Mouse (Mus musculus) neural tube, embryonic 12.5 days (tissue): Measurements from ENCODE around the gene Capn15. TPM values are rescaled to one million over a fixed set of nuclear protein-coding genes. Genes with fewer than 3 reads are reported as not detected.

Source experiments
- ATAC-seq: fragments of 200-750 bp; cut with Nextera tagmentation; 2 replicates; pipeline ENCODE4 v1.8.0; 2017; ENCODE audit warnings: low read depth, mild to moderate bottlenecking, moderate TSS enrichment, moderate library complexity; ENCODE audit not compliant: low FRiP score
- H3K27ac ChIP-seq: fragments of 300-500 bp; sonication (generic); 2 replicates; pipeline ENCODE4 v1.5.1; 2016
- H3K27me3 ChIP-seq: fragments of 300-500 bp; sonication (generic); replicated peaks from 2 replicates; pipeline ENCODE4 v1.6.1; 2016; ENCODE audit warnings: mild to moderate bottlenecking
- H3K36me3 ChIP-seq: fragments of 300-500 bp; sonication (generic); 2 replicates; pipeline ENCODE4 v1.6.1; 2016; ENCODE audit warnings: mild to moderate bottlenecking
- H3K4me1 ChIP-seq: fragments of 300-500 bp; sonication (generic); 2 replicates; pipeline ENCODE4 v1.6.1; 2016
- H3K4me2 ChIP-seq: fragments of 300-500 bp; sonication (generic); replicated peaks from 2 replicates; pipeline ENCODE4 v1.6.1; 2016; ENCODE audit warnings: mild to moderate bottlenecking
- H3K4me3 ChIP-seq: fragments of 300-500 bp; sonication (generic); 2 replicates; pipeline ENCODE4 v1.5.1; 2016
- H3K9ac ChIP-seq: fragments of 300-500 bp; sonication (generic); 2 replicates; pipeline ENCODE4 v1.6.1; 2016; ENCODE audit warnings: mild to moderate bottlenecking
- H3K9me3 ChIP-seq: fragments of 300-500 bp; sonication (generic); 2 replicates; pipeline ENCODE4 v1.6.1; 2016; ENCODE audit warnings: mild to moderate bottlenecking
- WGBS: fragments of 180-500 bp; shearing (Covaris S2); methylation state at CpG from one replicate; pipeline ENCODE4 v1.1.7; 2016; 5-methylcytosine and 5-hydroxymethylcytosine counted together
- polyA plus RNA-seq: library from polyadenylated mRNA; unstranded; fragments of >200 nt; fragmentation: Nextera tagmentation; extraction: Ambion mirVana; gene quantifications from 2 replicates; pipeline ENCODE4 v1.2.1, GENCODE M21; 2016

The Capn15 gene
- polyA plus RNA-seq, 1 experiment from 2014 or later: 28.2 TPM

DNA sequence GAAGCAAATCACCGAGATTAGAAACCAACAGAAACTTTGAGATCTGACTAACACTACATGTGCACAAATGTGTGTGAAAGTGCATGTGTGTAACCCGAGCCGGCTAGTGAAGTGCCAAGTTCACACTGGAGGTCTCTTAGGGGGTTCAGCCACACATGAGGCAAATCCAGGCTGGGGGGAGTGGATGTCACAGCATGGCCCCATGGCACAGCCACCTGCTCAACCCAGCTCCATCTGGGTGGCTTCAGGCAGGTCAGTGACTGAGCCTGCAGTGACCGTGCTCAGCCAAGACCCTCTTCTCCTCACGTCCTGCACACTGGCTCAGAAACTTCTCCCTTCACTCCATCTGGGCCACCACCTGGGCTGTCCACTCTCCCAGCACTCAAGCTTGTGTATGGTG is 35.6 kb downstream of the Capn15 start:
- whole genome bisulfite sequencing: 77% methylated on average over 5 of the region's 5 CpGs
- Histone ChIP-seq H3K9me3 (no peaks in the 10 kb centered on the region), H3K27ac (no peak overlapping the region), H3K36me3 (no peaks in the 10 kb centered on the region), H3K27me3 (peaks cover 41% of the 10 kb centered on the region), H3K4me3 (no peak overlapping the region), H3K9ac (no peak overlapping the region), H3K4me1 (peaks cover 13% of the 10 kb centered on the region), H3K4me2 (no peak overlapping the region)
- ATAC-seq: no peak

DNA sequence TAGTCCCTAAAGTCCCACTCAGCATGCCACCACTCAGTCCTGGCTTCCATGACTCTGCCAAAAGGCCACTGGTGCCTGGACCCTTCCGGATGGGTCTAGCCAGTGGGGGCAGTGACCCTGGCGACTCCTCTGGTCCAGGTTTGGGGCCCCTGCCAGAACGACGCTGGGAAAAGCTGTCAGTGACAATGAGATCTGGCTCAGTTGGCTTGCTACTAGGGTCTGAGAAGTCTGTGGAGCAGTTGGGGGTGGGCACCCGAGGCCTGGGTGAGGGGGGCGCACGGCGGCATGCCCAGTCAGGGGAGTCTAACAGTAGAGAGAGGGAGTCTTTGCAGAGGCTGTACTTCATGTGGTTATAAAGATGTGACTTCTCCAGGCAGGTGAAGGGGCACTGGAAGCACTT is 37.5 kb downstream of the Capn15 start:
- WGBS: 84% methylated on average over 8 of the region's 8 CpGs
- no peaks in the 10 kb centered on the region for H3K9me3 ChIP-seq
- no peak overlapping the region for H3K27ac ChIP-seq
- H3K4me3 ChIP-seq: no peak overlapping the region
- H3K4me1 ChIP-seq: peaks cover 13% of the 10 kb centered on the region
- H3K9ac ChIP-seq: no peak overlapping the region
- H3K4me2 ChIP-seq: no peak overlapping the region
- no peaks in the 10 kb centered on the region for H3K36me3 ChIP-seq
- ATAC-seq: no peak
- peaks cover 35% of the 10 kb centered on the region for H3K27me3 ChIP-seq

DNA sequence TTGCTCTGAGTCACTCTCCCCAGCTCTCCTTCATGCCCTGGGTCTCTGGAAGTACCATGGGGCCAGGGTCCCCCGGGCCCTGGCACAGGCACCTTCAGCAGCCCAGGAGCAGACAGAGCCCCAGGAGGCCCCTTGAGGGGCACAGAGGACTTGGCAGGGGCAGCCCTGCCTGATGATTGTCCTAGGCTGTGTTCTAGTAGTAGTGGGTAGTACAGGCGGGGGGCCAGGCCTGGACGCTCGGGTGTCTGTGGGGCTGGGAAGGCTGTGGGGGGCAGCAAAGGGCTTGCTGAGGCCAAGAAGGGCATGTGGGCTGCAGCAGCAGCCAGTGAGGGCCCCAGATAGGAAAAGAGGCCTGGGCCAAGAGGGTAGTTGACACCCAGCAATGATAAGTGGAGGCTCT is 38.0 kb downstream of the Capn15 start:
- ATAC-seq: no peak
- Histone ChIP-seq H3K27ac (no peak overlapping the region), H3K9ac (no peak overlapping the region), H3K4me3 (no peak overlapping the region), H3K4me2 (no peak overlapping the region), H3K36me3 (no peaks in the 10 kb centered on the region), H3K4me1 (peaks cover 13% of the 10 kb centered on the region), H3K27me3 (peaks cover 30% of the 10 kb centered on the region), H3K9me3 (no peaks in the 10 kb centered on the region)
- WGBS: 78% methylated on average over 4 of the region's 4 CpGs

DNA sequence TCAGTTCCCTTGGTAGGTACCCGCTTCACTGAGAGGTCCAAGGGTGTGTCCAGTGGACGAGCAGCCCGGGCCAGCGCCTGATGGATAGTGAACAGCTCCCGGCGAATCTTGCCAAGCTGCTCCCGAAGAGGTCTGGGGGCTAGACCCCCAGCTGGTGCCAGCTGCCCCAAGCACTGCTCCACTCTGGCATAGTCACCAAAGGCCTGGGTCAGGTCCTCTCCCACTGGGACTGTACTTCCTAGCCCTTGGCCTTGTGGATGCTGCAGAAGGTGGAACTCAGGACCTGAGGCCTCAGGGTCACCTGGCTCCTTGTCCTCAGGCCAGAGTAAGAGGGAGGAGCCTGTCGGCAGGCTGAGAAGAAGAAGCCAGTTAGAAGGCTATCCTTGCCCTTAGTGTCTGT is 38.7 kb downstream of the Capn15 start:
- no peak overlapping the region for H3K4me3 ChIP-seq
- no peak for ATAC-seq
- H3K9me3 ChIP-seq: no peaks in the 10 kb centered on the region
- peaks cover 23% of the 10 kb centered on the region for H3K27me3 ChIP-seq
- no peak overlapping the region for H3K27ac ChIP-seq
- H3K36me3 ChIP-seq: no peaks in the 10 kb centered on the region
- WGBS: 86% methylated on average over 8 of the region's 8 CpGs
- H3K4me1 ChIP-seq: peaks cover 10% of the 10 kb centered on the region
- H3K4me2 ChIP-seq: no peak overlapping the region
- no peak overlapping the region for H3K9ac ChIP-seq

DNA sequence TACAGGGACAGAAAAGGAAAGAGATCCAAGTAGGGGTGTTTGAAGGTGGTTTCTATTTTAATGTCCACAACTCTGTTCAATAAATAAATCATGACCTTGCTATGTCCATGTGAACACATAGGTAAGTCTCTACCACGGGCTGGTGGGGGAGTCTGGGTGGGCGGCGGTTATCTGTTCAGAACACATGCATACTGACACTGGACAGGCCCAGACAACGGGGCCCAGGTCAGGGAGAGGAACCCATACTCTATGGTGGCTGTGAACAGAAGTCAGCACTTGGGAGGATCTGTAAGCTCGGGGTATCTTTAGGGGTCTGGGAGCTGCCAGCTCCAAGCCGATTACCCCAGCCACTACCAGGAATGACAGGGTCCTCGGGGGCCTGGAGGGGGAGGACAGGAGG is 39.2 kb downstream of the Capn15 start:
- no peak overlapping the region for H3K4me2 ChIP-seq
- no peaks in the 10 kb centered on the region for H3K9me3 ChIP-seq
- H3K36me3 ChIP-seq: no peaks in the 10 kb centered on the region
- H3K27me3 ChIP-seq: peaks cover 18% of the 10 kb centered on the region
- no peak overlapping the region for H3K4me3 ChIP-seq
- H3K4me1 ChIP-seq: peaks cover 5% of the 10 kb centered on the region; the same call in 1 of the 2 replicates
- H3K27ac ChIP-seq: no peak overlapping the region
- 85% methylated on average over 7 of the region's 7 CpGs for WGBS
- H3K9ac ChIP-seq: no peak overlapping the region
- no peak for ATAC-seq

DNA sequence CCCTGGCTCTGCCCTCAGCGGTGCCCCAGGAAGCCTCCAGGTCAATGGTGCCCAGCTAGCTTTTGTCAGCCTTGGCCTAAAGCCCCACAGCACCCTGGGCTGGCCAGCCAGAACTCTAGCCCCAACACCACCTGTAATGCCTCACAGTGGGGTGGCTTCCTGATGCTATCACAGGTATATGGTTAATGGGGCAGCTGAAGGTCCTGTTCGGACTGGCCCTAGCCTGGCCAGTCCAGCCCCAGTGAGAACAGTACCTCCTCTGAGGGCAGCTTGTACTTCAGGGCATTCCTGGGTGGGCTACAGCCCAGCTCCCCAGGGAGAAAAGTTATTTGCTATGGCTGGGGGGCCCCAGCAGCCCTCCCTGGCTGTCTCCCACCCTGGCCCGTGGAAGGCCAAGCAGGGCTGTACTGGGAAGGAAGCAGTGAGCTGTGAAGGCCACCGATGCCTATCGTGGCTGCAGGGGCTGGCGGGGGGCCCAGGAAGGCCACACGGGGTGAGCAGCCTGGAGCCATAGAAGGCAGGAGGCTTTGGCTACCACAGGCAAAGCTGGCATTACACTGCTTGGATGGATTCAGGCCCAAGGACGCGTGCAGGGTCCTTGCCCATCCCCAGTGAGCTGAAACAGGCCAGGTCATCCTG is 40.0 kb downstream of the Capn15 start:
- peaks cover 6% of the 10 kb centered on the region for H3K4me1 ChIP-seq
- ATAC-seq: no peak
- no peak overlapping the region for H3K4me3 ChIP-seq
- H3K4me2 ChIP-seq: no peak overlapping the region
- no peaks in the 10 kb centered on the region for H3K36me3 ChIP-seq
- no peak overlapping the region for H3K27ac ChIP-seq
- 76% methylated on average over 9 of the region's 9 CpGs for WGBS
- peaks cover 11% of the 10 kb centered on the region for H3K27me3 ChIP-seq
- no peaks in the 10 kb centered on the region for H3K9me3 ChIP-seq
- no peak overlapping the region for H3K9ac ChIP-seq

DNA sequence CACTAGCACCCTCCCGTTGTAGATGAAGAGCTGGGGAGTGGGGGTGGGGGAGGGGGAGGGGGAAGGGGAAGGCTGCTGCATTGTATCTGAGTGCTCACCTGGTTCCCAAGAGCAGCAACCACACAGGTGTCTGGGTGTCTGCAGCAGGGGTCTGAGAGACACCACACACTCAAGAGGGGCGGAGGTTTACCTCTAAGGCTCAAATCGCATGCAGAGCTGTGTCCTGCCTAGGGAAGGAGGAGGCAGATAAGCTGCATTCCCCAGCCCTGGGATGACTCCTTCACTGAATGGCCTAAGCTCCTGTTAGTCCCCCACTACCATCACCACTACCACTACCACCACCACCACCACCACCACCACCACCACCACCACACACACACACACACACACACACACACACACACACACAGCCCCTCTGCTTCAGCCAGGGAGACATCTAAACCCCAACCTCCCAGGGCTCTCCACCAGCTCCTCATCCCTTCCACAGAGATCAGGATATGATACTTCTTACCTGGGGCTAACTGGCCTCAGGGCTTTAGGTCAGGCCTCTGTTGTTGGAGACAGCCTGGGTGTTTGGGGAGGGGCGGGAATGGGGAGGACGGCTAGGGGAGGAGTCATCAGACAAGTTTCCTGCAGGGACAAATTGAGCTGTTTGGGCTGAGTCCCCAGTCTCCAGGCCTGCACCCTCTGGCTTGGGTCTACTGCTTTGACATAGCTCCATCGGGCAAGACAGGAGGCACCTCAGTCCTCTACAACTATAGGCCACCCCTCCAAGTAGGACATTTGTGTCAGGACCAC is 41.0 kb downstream of the Capn15 start, which contains the start of the genes Pigq and Nhlrc4:
Gene Pigq (minus strand): TSS at position 571 of the 798 bp plus-strand sequence.
Gene Nhlrc4 (minus strand): TSS at position 596 of the 798 bp plus-strand sequence.
- H3K4me1 ChIP-seq: peaks cover 7% of the 10 kb centered on the region
- 0 out of 2 replicates have a peak, but pooled peaks cover under 1% of the 10 kb centered on the region for H3K27me3 ChIP-seq
- no peak within 1 kb of the TSS for H3K4me2 ChIP-seq
- no peak within 1 kb of the TSS for H3K9ac ChIP-seq
- no peaks in the 10 kb centered on the region for H3K9me3 ChIP-seq
- H3K36me3 ChIP-seq: no peaks in the 10 kb centered on the region
- WGBS: 61% methylated on average over 6 of the region's 6 CpGs
- no peak within 1 kb of the TSS for H3K4me3 ChIP-seq
- ATAC-seq: no peak
- H3K27ac ChIP-seq: no peak within 1 kb of the TSS; the same call in 1 of the 2 replicates

DNA sequence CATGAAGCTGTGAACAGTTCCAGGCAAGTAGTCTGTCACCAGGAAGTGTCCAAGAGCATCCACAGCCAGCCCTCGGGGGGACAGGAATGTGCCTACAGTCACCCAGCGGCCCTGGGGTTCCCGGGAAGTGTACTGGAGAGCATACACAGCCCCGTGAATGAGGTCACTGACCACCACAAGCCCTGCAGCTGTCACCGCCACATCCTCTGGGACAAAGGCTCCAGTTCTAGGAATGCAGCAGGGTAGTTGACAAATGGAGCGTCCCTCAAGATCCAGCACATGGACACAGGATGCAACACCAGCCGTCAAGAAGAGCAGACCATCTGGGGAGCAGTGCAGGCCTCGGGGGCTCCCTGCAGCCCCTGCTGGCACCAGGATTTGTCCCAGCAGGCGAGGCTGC is 41.8 kb downstream of the Capn15 start:
- 82% methylated on average over 9 of the region's 9 CpGs for WGBS
- ATAC-seq: no peak

DNA sequence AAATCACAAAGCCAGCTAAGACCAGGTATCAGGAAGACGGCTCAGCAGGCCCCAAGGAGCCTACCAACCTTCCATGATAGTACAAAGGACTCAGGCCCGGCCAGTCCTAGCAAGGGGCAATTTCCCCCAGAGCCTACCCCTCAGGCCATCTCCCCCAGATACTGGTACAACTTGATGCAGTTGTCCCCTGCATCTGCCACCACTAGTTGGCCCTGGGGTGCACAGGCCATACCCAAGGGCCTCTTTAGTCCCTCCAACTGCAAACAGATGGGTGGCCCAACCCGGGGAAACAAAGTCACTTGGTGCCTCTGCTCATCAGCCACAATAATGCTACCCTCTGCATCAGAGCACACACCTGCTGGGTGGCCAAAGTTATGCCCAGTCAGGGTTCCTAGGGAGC is 42.4 kb downstream of the Capn15 start:
- ATAC-seq: no peak
- H3K4me1 ChIP-seq: peaks cover 7% of the 10 kb centered on the region
- no peak overlapping the region for H3K4me3 ChIP-seq
- H3K4me2 ChIP-seq: no peak overlapping the region
- no peaks in the 10 kb centered on the region for H3K27me3 ChIP-seq
- 88% methylated on average over 3 of the region's 3 CpGs for WGBS
- H3K9me3 ChIP-seq: no peaks in the 10 kb centered on the region
- no peak overlapping the region for H3K9ac ChIP-seq
- H3K36me3 ChIP-seq: no peaks in the 10 kb centered on the region
- no peak overlapping the region for H3K27ac ChIP-seq

More for the DNA sequence above, 41.8 kb downstream of the Capn15 start:
- Histone ChIP-seq H3K9me3 (no peaks in the 10 kb centered on the region), H3K4me2 (no peak overlapping the region), H3K4me3 (no peak overlapping the region), H3K27me3 (no peaks in the 10 kb centered on the region), H3K9ac (no peak overlapping the region), H3K4me1 (peaks cover 7% of the 10 kb centered on the region), H3K27ac (no peak overlapping the region; the same call in 1 of the 2 replicates), H3K36me3 (no peaks in the 10 kb centered on the region)

DNA sequence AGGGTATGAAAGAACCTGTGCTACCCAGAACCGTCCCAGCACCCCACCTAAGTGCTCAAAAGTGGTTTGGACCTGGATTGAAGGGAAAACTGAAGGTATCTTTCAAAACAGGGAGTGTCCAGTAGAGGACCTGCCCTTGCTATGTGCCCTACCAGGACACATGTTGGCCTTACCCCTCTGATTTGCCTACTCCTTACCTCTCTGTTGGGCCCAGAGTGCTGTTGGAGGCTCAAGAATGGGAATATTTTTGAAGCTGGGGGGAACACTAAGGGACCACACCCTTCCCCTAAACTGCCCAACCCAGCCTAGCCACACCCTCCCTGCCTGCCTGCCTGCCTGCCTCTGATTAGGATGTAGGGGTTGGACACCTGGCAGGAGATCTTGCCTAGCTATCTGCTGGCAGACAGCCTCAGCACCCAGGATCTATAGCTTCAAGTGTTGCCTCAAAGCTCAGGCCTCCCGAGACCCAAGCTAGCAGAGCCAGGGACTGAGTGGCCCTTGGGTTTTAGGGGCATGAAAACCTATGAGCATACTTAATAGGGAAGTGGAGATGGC is 42.9 kb downstream of the Capn15 start:
- H3K36me3 ChIP-seq: no peaks in the 10 kb centered on the region
- no peak overlapping the region for H3K4me2 ChIP-seq
- H3K9me3 ChIP-seq: no peaks in the 10 kb centered on the region
- H3K9ac ChIP-seq: no peak overlapping the region
- H3K4me3 ChIP-seq: no peak overlapping the region
- WGBS: 88% methylated on average over 2 of the region's 2 CpGs
- ATAC-seq: 0 out of 2 replicates have a peak, but pooled peaks have one; percentile 13
- H3K4me1 ChIP-seq: peaks cover 7% of the 10 kb centered on the region
- no peak overlapping the region for H3K27ac ChIP-seq
- no peaks in the 10 kb centered on the region for H3K27me3 ChIP-seq

DNA sequence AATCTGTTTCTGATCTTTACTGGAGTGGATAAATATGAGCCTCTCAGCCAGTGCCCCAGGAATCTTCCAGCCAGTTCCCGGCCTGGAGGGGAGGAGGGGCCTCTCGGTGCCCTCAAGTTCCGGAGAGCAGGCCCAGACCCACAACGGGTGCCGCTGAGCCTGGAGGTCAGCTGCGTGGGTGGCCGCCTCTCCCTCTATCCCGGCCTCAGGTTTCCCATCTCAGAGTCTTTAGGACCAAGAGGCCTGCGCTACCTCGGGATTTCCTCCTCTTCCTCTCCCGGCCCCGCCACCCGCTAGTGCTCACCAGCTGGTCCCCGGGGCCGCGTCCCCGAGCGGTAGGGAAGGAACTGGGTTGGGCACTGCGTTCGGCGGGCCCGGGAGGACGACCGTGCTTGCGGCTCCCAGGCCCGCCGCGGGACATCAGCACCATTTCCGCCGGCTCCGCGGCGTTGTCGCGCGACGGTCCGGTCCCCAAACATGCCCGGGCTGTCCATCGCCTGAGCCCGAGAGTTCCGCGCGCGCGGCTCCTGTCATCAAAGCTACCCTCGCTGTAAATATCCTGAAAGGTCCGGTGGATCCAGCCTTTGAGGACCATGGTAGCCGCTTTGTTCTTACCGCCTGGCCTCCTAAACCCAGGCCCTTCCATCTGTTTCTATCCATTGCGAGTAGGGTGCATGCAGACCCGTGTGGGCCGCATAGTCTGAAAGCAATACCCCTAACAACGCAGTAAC is 43.9 kb downstream of the Capn15 start:
- Histone ChIP-seq H3K4me1 (peaks cover 7% of the 10 kb centered on the region), H3K36me3 (peaks cover 9% of the 10 kb centered on the region), H3K4me3 (peak overlapping the region; percentile 73), H3K9ac (peak overlapping the region; percentile 93), H3K9me3 (no peaks in the 10 kb centered on the region), H3K27ac (peak overlapping the region; percentile 65; the same call in 1 of the 2 replicates), H3K4me2 (peak overlapping the region; percentile 77), H3K27me3 (no peaks in the 10 kb centered on the region)
- 4% methylated on average over 54 of the region's 54 CpGs for WGBS
- ATAC-seq: peak; percentile 56; the same call in 1 of the 2 replicates

DNA sequence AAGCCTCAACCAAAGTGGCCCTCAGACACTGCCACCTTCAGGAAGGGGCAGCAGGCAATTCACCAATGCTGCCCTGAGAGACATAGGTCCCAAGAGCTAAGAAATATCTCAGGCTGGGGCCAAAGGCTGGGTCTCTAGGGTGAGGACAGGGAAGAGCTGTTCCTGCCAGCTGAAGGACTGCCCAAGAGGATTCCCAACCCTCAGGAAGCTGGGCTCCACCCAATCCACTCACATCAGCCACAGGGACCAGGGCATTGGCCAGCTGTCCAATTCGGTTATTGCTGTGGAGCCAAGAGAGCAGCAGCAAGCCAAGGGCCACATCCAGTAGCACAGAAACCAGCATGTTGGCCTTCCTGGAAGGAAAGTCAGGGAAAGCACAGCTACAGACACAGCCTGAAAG is 51.1 kb downstream of the Capn15 start:
- Histone ChIP-seq H3K27me3 (no peaks in the 10 kb centered on the region), H3K9ac (no peak overlapping the region), H3K4me2 (no peak overlapping the region), H3K9me3 (no peaks in the 10 kb centered on the region), H3K27ac (no peak overlapping the region), H3K4me1 (no peaks in the 10 kb centered on the region), H3K4me3 (no peak overlapping the region), H3K36me3 (peaks cover 70% of the 10 kb centered on the region)
- ATAC-seq: no peak
- 94% methylated on average over 1 of the region's 1 CpGs for WGBS
